Mouse (Mus musculus): ENCODE data around the gene Padi6. TPM values are rescaled to one million over a fixed set of nuclear protein-coding genes. Genes with fewer than 3 reads are reported as not detected.

The Padi6 gene
- polyA plus RNA-seq, 2 experiments: not detected

DNA sequence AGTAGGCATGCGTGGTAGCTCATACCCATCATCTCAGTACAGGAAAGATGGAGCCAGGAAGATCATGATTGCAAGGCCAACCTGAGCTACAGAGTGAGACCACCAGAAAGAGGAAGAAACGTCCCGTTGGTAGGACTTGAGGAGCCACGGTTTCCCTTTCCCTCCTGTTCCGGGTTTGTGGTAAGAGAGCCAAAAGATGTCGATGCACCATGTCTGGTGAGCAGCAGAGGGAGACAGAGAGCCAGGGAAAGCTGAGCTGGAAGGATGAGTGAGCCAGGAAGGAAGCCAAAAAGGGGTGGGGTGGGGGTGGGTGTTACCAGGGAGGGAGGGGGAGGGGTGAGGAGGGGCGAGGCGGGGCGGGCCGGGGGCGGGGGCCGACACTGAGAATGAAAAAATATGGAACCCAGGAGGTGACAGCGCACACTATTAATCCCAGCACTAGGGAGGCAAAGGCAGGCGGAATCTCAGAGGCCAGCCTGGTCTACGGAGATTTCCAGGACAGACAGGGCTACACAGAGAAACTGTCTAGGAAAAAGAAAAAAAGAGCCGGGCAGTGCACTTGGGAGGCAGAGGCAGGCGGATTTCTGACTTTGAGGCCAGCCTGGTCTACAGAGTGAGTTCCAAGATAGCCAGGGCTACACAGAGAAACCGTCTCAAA, 62.6 kb downstream of the Padi6 start:
- no peak overlapping the region for H3K9ac ChIP-seq (ENCODE audit: low read depth, low read length, severe bottlenecking)
- ATAC-seq (ENCODE audit: low FRiP score, low read depth) (peak; percentile 24; the same call in 1 of the 2 replicates), DNase-seq (ENCODE audit: low spot score) (peak; percentile 78)
- H3K4me1 ChIP-seq (ENCODE audit: control insufficient read depth, insufficient read depth, low read length): peaks cover 12% of the 10 kb centered on the region
- WGBS: 30% methylated on average over 14 of the region's 18 CpGs
- H3K27me3 ChIP-seq (ENCODE audit: control insufficient read depth, insufficient read depth, low read length): no peaks in the 10 kb centered on the region
- H3K4me2 ChIP-seq (replicated peaks; ENCODE audit: low read depth, low read length, severe bottlenecking): peak overlapping the region; percentile 28; the same call in 1 of the 2 replicates
- H3K27ac ChIP-seq (replicated peaks; ENCODE audit: low read depth, low read length): no peak overlapping the region
- no peaks in the 10 kb centered on the region for H3K36me3 ChIP-seq (ENCODE audit: control insufficient read depth, insufficient read depth, low read length)
- H3K9me3 ChIP-seq (ENCODE audit: control insufficient read depth, low read length): no peaks in the 10 kb centered on the region
- TF ChIP-seq POLR2A (IDR thresholded peaks at IDR 0.05; ENCODE audit: borderline replicate concordance, extremely low read depth, insufficient read depth, insufficient read length): no peak
- no peak overlapping the region for H3K4me3 ChIP-seq (replicated peaks; ENCODE audit: low read length)

- Histone ChIP-seq H3K27me3 (ENCODE audit: control insufficient read depth, insufficient read depth, low read length) (no peaks in the 10 kb centered on the region), H3K4me1 (ENCODE audit: control insufficient read depth, insufficient read depth, low read length) (peaks cover 4% of the 10 kb centered on the region), H3K36me3 (ENCODE audit: control insufficient read depth, insufficient read depth, low read length) (no peaks in the 10 kb centered on the region), H3K9me3 (ENCODE audit: control insufficient read depth, low read length) (no peaks in the 10 kb centered on the region), H3K27ac (replicated peaks; ENCODE audit: low read depth, low read length) (no peak overlapping the region), H3K9ac (ENCODE audit: low read depth, low read length, severe bottlenecking) (no peak overlapping the region), H3K4me3 (replicated peaks; ENCODE audit: low read length) (no peak overlapping the region), H3K4me2 (replicated peaks; ENCODE audit: low read depth, low read length, severe bottlenecking) (no peak overlapping the region)
- WGBS: 13% methylated on average over 5 of the region's 5 CpGs
- 0 out of 2 replicates have a peak, but pooled peaks have one; percentile 30 for ATAC-seq (ENCODE audit: low FRiP score, low read depth)
- DNase-seq (ENCODE audit: low spot score): no peak
- no peak for TF ChIP-seq POLR2A (IDR thresholded peaks at IDR 0.05; ENCODE audit: borderline replicate concordance, extremely low read depth, insufficient read depth, insufficient read length)
These were observed 63.4 kb downstream of the Padi6 start for GRCm38 (mm10) chr4:140679038-140679437.

Small RNA genes lying within 50 kb of the gene (microRNA-seq; reads per million reads assigned to microRNA genes)
- not detected for gene Gm23045
- gene Gm25951: not detected

Other genes with a start within 250 kb of the Padi6 start
- gene Arhgef10l, start 76.6 kb downstream of the Padi6 start, polyA plus RNA-seq (2012; rRNA removed): 19.5 and 25.4 TPM in 2 replicates
- gene Arhgef10l, start 76.6 kb downstream of the Padi6 start, polyA plus RNA-seq (2014; fragmentation: Nextera tagmentation; extraction: Ambion mirVana): 13.7 and 15.2 TPM in 2 replicates
- 119 and 145 TPM in 2 replicates for gene Rcc2, start 42.1 kb downstream of the Padi6 start, polyA plus RNA-seq (2012; rRNA removed)
- 47.8 and 57.2 TPM in 2 replicates for gene Rcc2, start 42.1 kb downstream of the Padi6 start, polyA plus RNA-seq (2014; fragmentation: Nextera tagmentation; extraction: Ambion mirVana)
- gene Padi4, start 31.6 kb upstream of the Padi6 start, polyA plus RNA-seq (2012; rRNA removed): 0.10 and 0.11 TPM in 2 replicates
- not detected in 2 replicates for gene Padi4, start 31.6 kb upstream of the Padi6 start, polyA plus RNA-seq (2014; fragmentation: Nextera tagmentation; extraction: Ambion mirVana)
- 0.28 and 0.30 TPM in 2 replicates for gene Padi3, start 68.0 kb upstream of the Padi6 start, polyA plus RNA-seq (2012; rRNA removed)
- 0.08 and 0.21 TPM in 2 replicates for gene Padi3, start 68.0 kb upstream of the Padi6 start, polyA plus RNA-seq (2014; fragmentation: Nextera tagmentation; extraction: Ambion mirVana)
- gene Padi1, start 103.1 kb upstream of the Padi6 start, polyA plus RNA-seq (2012; rRNA removed): 0.19 and 0.25 TPM in 2 replicates
- 0.10 and 0.12 TPM in 2 replicates for gene Padi1, start 103.1 kb upstream of the Padi6 start, polyA plus RNA-seq (2014; fragmentation: Nextera tagmentation; extraction: Ambion mirVana)
- 1.3 and 1.9 TPM in 2 replicates for gene Padi2, start 163.7 kb upstream of the Padi6 start, polyA plus RNA-seq (2012; rRNA removed)
- 1.3 and 1.9 TPM in 2 replicates for gene Padi2, start 163.7 kb upstream of the Padi6 start, polyA plus RNA-seq (2014; fragmentation: Nextera tagmentation; extraction: Ambion mirVana)
- 156 and 175 TPM in 2 replicates for gene Sdhb, start 218.6 kb upstream of the Padi6 start, polyA plus RNA-seq (2012; rRNA removed)
- gene Sdhb, start 218.6 kb upstream of the Padi6 start, polyA plus RNA-seq (2014; fragmentation: Nextera tagmentation; extraction: Ambion mirVana): 380 and 381 TPM in 2 replicates
- gene Atp13a2, start 244.2 kb upstream of the Padi6 start, polyA plus RNA-seq (2012; rRNA removed): 74.6 and 112 TPM in 2 replicates
- gene Atp13a2, start 244.2 kb upstream of the Padi6 start, polyA plus RNA-seq (2014; fragmentation: Nextera tagmentation; extraction: Ambion mirVana): 43.7 and 45.0 TPM in 2 replicates